Mouse (Mus musculus): Measurements from ENCODE around the gene Srxn1. TPM values are rescaled to one million over a fixed set of nuclear protein-coding genes. Genes with fewer than 3 reads are reported as not detected.

Gene Srxn1
- polyA plus RNA-seq, 1 experiment: 50.3 TPM

DNA sequence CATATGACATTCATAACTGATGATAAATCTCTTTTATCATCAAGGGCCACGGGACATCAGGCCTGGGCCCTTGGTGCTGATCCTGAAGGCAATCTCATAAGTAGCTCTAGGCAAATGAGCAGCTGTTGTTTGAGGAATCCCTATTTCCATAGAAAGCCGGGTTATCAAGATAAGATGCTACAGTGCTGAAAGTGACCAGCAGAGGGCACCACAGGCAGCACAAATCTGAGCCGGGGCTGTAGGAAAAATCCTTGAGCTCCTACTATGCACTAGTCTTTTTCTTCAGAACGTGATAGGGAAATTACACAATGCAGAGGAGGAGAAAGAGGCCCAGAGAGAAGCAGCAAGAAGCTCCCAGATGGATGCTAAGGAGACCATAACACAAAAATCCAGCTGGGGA is 16.2 kb upstream of the Srxn1 start:
- Histone ChIP-seq H3K4me3 (ENCODE audit: control insufficient read depth, insufficient read depth, low read length) (no peak overlapping the region), H3K27me3 (ENCODE audit: control insufficient read depth, insufficient read depth, low read length) (no peaks in the 10 kb centered on the region; the same call in 1 of the 2 replicates), H3K4me1 (replicated peaks; ENCODE audit: control insufficient read depth, insufficient read depth, low read length) (peaks cover 5% of the 10 kb centered on the region; the same call in 1 of the 2 replicates), H3K27ac (ENCODE audit: control insufficient read depth, insufficient read depth, low read length) (no peak overlapping the region), H3K36me3 (ENCODE audit: control insufficient read depth, insufficient read depth, low read length) (no peaks in the 10 kb centered on the region)
- DNase-seq: peak; percentile 23
- TF ChIP-seq POLR2A (IDR thresholded peaks at IDR 0.05; ENCODE audit: control insufficient read depth, extremely low read depth, insufficient read depth, low read length, poor library complexity): no peak
- no peak for TF ChIP-seq CTCF (IDR thresholded peaks at IDR 0.05; ENCODE audit: borderline replicate concordance, control insufficient read depth, extremely low read depth, insufficient read depth, low read length, poor library complexity)
- 6% methylated on average over 4 of the region's 4 CpGs for WGBS

DNA sequence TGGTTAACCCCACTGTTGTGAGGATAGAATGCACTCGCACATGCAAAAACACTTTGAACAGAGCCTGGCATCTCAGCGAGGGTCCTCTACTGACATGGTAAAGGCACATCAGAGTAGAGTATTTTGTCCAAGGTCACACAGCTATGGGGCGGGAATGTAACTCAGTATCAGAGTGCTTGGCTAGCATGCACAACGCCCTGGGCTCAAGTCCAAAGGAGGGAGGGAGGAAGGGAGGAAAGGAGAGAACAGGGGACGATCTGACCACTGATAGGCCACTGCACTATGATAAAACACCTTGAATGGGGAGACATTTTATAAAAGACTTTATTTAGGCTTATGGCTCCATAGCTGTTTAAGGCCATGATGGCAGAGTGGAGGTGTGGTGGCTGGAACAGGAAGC is 15.7 kb upstream of the Srxn1 start:
- H3K27ac ChIP-seq (ENCODE audit: control insufficient read depth, insufficient read depth, low read length): no peak overlapping the region
- 87% methylated on average over 5 of the region's 5 CpGs for WGBS
- peaks cover 5% of the 10 kb centered on the region; the same call in 1 of the 2 replicates for H3K4me1 ChIP-seq (replicated peaks; ENCODE audit: control insufficient read depth, insufficient read depth, low read length)
- no peak overlapping the region for H3K4me3 ChIP-seq (ENCODE audit: control insufficient read depth, insufficient read depth, low read length)
- TF ChIP-seq POLR2A (IDR thresholded peaks at IDR 0.05; ENCODE audit: control insufficient read depth, extremely low read depth, insufficient read depth, low read length, poor library complexity) (no peak), CTCF (IDR thresholded peaks at IDR 0.05; ENCODE audit: borderline replicate concordance, control insufficient read depth, extremely low read depth, insufficient read depth, low read length, poor library complexity) (no peak)
- H3K36me3 ChIP-seq (ENCODE audit: control insufficient read depth, insufficient read depth, low read length): no peaks in the 10 kb centered on the region
- H3K27me3 ChIP-seq (ENCODE audit: control insufficient read depth, insufficient read depth, low read length): no peaks in the 10 kb centered on the region; the same call in 1 of the 2 replicates
- no peak for DNase-seq

DNA sequence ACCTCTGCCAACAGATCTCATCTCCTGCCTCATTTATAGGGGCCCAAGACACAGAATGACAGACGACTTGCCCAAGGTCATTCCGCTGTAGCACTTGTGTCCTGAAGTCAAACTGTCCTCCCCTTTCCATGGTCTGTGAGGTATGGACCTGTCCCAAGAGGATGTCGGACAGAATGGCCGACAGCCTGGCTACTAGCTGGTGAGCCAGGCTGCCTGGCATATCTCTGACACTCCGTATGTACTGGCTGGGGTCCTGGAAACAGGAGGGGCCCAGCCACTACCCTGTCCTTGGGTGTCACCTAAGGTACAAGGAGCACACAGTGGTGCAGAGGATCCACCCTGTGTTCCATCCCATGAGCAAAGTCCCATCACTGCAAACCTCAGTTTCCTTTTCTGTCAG is 14.8 kb upstream of the Srxn1 start:
- peaks cover 5% of the 10 kb centered on the region; the same call in 1 of the 2 replicates for H3K4me1 ChIP-seq (replicated peaks; ENCODE audit: control insufficient read depth, insufficient read depth, low read length)
- no peaks in the 10 kb centered on the region; the same call in 1 of the 2 replicates for H3K27me3 ChIP-seq (ENCODE audit: control insufficient read depth, insufficient read depth, low read length)

DNA sequence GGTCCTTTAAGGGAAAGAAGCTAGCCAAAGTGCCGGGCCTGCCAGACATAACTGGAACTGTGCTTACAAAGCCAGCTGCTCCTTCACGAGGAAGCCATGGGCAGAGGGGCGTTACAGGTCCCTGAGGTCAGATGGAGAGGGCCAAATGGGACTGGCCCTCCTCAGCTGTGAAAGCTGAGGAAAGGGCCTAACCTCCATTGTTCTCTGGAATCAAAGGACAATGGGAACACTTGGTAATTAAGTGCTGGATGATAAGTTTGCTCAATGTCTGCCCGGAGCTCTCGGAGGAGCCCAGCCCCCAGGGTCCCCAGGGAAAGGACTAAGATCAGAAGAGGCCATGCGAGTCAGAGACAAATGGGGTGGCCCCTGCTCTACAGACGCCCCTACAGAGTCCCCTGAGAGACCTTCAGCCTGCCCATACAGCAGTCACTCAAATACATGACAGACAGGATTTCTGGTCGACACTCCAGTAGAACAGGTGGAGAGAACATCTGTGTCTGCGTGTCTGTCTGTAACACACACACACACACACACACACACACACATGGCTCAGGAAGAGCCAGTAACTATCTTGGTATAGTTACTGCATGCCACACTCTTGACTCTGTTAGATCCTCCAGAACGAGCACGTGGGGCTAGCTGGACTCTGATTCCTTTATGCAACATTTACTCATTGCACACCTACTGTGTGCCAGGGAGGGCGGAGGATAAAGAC is 13.8 kb upstream of the Srxn1 start:
- TF ChIP-seq POLR2A (IDR thresholded peaks at IDR 0.05; ENCODE audit: control insufficient read depth, extremely low read depth, insufficient read depth, low read length, poor library complexity) (no peak), CTCF (IDR thresholded peaks at IDR 0.05; ENCODE audit: borderline replicate concordance, control insufficient read depth, extremely low read depth, insufficient read depth, low read length, poor library complexity) (no peak)
- no peak overlapping the region for H3K27ac ChIP-seq (ENCODE audit: control insufficient read depth, insufficient read depth, low read length)
- no peak for DNase-seq
- no peak overlapping the region for H3K4me3 ChIP-seq (ENCODE audit: control insufficient read depth, insufficient read depth, low read length)
- no peaks in the 10 kb centered on the region for H3K36me3 ChIP-seq (ENCODE audit: control insufficient read depth, insufficient read depth, low read length)
- H3K27me3 ChIP-seq (ENCODE audit: control insufficient read depth, insufficient read depth, low read length): no peaks in the 10 kb centered on the region; the same call in 1 of the 2 replicates
- peaks cover 5% of the 10 kb centered on the region; the same call in 1 of the 2 replicates for H3K4me1 ChIP-seq (replicated peaks; ENCODE audit: control insufficient read depth, insufficient read depth, low read length)
- WGBS: 38% methylated on average over 12 of the region's 12 CpGs

More for the DNA sequence above, 14.8 kb upstream of the Srxn1 start:
- TF ChIP-seq POLR2A (IDR thresholded peaks at IDR 0.05; ENCODE audit: control insufficient read depth, extremely low read depth, insufficient read depth, low read length, poor library complexity): no peak
- TF ChIP-seq CTCF (IDR thresholded peaks at IDR 0.05; ENCODE audit: borderline replicate concordance, control insufficient read depth, extremely low read depth, insufficient read depth, low read length, poor library complexity): no peak
- Histone ChIP-seq H3K4me3 (ENCODE audit: control insufficient read depth, insufficient read depth, low read length) (no peak overlapping the region), H3K36me3 (ENCODE audit: control insufficient read depth, insufficient read depth, low read length) (no peaks in the 10 kb centered on the region), H3K27ac (ENCODE audit: control insufficient read depth, insufficient read depth, low read length) (no peak overlapping the region)
- 97% methylated on average over 5 of the region's 5 CpGs for WGBS
- DNase-seq: no peak

DNA sequence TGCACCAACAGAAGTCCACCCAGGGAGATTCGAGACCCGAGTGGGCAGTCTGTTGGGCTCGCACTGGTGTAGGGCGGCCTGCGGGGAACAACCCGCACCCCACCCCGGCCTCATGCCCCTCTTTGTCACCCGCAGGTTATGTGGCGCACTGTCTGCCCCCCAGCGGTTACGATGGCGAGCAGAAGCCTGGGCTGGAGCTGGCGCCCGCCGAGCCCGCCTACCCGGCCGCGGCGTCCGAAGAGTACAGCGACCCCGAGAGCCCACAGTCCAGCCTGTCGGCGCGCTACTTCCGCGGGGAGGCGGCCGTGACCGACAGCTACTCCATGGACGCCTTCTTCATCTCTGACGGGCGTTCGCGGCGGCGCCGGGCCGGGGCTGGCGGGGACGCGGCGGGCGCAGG is 12.4 kb upstream of the Srxn1 start:
- no peak for TF ChIP-seq POLR2A (IDR thresholded peaks at IDR 0.05; ENCODE audit: control insufficient read depth, extremely low read depth, insufficient read depth, low read length, poor library complexity)
- no peak for TF ChIP-seq CTCF (IDR thresholded peaks at IDR 0.05; ENCODE audit: borderline replicate concordance, control insufficient read depth, extremely low read depth, insufficient read depth, low read length, poor library complexity)
- no peaks in the 10 kb centered on the region for H3K36me3 ChIP-seq (ENCODE audit: control insufficient read depth, insufficient read depth, low read length)
- H3K4me1 ChIP-seq (replicated peaks; ENCODE audit: control insufficient read depth, insufficient read depth, low read length): peaks cover 5% of the 10 kb centered on the region; the same call in 1 of the 2 replicates
- WGBS: 11% methylated on average over 45 of the region's 45 CpGs
- DNase-seq: no peak
- H3K27ac ChIP-seq (ENCODE audit: control insufficient read depth, insufficient read depth, low read length): no peak overlapping the region
- no peaks in the 10 kb centered on the region; the same call in 1 of the 2 replicates for H3K27me3 ChIP-seq (ENCODE audit: control insufficient read depth, insufficient read depth, low read length)
- H3K4me3 ChIP-seq (ENCODE audit: control insufficient read depth, insufficient read depth, low read length): no peak overlapping the region

DNA sequence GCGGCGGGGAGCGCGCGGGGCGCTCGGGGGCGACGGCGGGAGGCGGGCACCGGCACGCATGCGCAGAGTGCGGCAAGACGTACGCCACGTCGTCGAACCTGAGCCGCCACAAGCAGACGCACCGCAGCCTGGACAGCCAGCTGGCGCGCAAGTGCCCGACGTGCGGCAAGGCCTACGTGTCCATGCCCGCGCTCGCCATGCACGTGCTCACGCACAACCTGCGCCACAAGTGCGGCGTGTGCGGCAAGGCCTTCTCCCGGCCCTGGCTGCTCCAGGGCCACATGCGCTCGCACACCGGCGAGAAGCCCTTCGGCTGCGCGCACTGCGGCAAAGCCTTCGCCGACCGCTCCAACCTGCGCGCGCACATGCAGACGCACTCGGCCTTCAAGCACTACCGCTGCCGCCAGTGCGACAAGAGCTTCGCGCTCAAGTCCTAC is 11.9 kb upstream of the Srxn1 start:
- H3K36me3 ChIP-seq (ENCODE audit: control insufficient read depth, insufficient read depth, low read length): no peaks in the 10 kb centered on the region
- no peak for TF ChIP-seq CTCF (IDR thresholded peaks at IDR 0.05; ENCODE audit: borderline replicate concordance, control insufficient read depth, extremely low read depth, insufficient read depth, low read length, poor library complexity)
- TF ChIP-seq POLR2A (IDR thresholded peaks at IDR 0.05; ENCODE audit: control insufficient read depth, extremely low read depth, insufficient read depth, low read length, poor library complexity): no peak
- no peak overlapping the region for H3K27ac ChIP-seq (ENCODE audit: control insufficient read depth, insufficient read depth, low read length)
- no peak for DNase-seq
- no peak overlapping the region; the same call in 1 of the 2 replicates for H3K4me3 ChIP-seq (ENCODE audit: control insufficient read depth, insufficient read depth, low read length)
- no peaks in the 10 kb centered on the region; the same call in 1 of the 2 replicates for H3K27me3 ChIP-seq (ENCODE audit: control insufficient read depth, insufficient read depth, low read length)
- peaks cover 5% of the 10 kb centered on the region; the same call in 1 of the 2 replicates for H3K4me1 ChIP-seq (replicated peaks; ENCODE audit: control insufficient read depth, insufficient read depth, low read length)
- WGBS: 14% methylated on average over 60 of the region's 60 CpGs

All from thymus, adult 2 months (tissue).